Mouse (Mus musculus) neural tube, embryonic 14.5 days (tissue): ENCODE measurements around the gene Senp3. TPM values are rescaled to one million over a fixed set of nuclear protein-coding genes. Genes with fewer than 3 reads are reported as not detected.

Source experiments
- ATAC-seq: fragments of 200-750 bp; cut with Nextera tagmentation; 2 replicates; pipeline ENCODE4 v1.8.0; 2017; ENCODE audit warnings: low read depth, mild to moderate bottlenecking, moderate TSS enrichment, moderate library complexity
- H3K27ac ChIP-seq: fragments of 300-500 bp; sonication (generic); 2 replicates; pipeline ENCODE4 v1.5.1; 2014; ENCODE audit warnings: low read depth, mild to moderate bottlenecking, control low read depth, low read length, moderate library complexity, mixed read lengths
- H3K27me3 ChIP-seq: fragments of 300-500 bp; sonication (generic); 2 replicates; pipeline ENCODE4 v1.6.1; 2014; ENCODE audit warnings: low read length; ENCODE audit not compliant: control insufficient read depth, insufficient read depth
- H3K36me3 ChIP-seq: fragments of 300-500 bp; sonication (generic); 2 replicates; pipeline ENCODE4 v1.6.1; 2014; ENCODE audit warnings: low read length, mixed read lengths; ENCODE audit not compliant: control insufficient read depth, insufficient read depth
- H3K4me1 ChIP-seq: fragments of 300-500 bp; sonication (generic); 2 replicates; pipeline ENCODE4 v1.6.1; 2014; ENCODE audit warnings: low read length; ENCODE audit not compliant: control insufficient read depth, insufficient read depth
- H3K4me2 ChIP-seq: fragments of 300-500 bp; sonication (generic); 2 replicates; pipeline ENCODE4 v1.6.1; 2014; ENCODE audit warnings: mild to moderate bottlenecking, low read depth, low read length, control low read depth
- H3K4me3 ChIP-seq: fragments of 300-500 bp; sonication (generic); 2 replicates; pipeline ENCODE4 v1.5.1; 2014; ENCODE audit warnings: low read depth, low read length, control low read depth, mixed read lengths
- H3K9ac ChIP-seq: fragments of 300-500 bp; sonication (generic); replicated peaks from 2 replicates; pipeline ENCODE4 v1.6.1; 2014; ENCODE audit warnings: low read depth, mild to moderate bottlenecking, control low read depth, low read length, mixed read lengths
- H3K9me3 ChIP-seq: fragments of 300-500 bp; sonication (generic); 2 replicates; pipeline ENCODE4 v1.6.1; 2016; ENCODE audit warnings: low read length; ENCODE audit not compliant: control insufficient read depth
- WGBS: fragments of 180-500 bp; shearing (Covaris S2); extraction: QIAGEN DNeasy Blood & Tissue Kit; methylation state at CpG from one replicate; pipeline ENCODE4 v1.1.7; 2014; 5-methylcytosine and 5-hydroxymethylcytosine counted together
- polyA plus RNA-seq: library from polyadenylated mRNA; unstranded; fragments of >200 nt; fragmentation: Nextera tagmentation; extraction: Ambion mirVana; gene quantifications from 2 replicates; pipeline ENCODE4 v1.2.1, GENCODE M21; 2014

Senp3 gene
- polyA plus RNA-seq, 1 experiment from 2014 or later: 116 TPM

- Histone ChIP-seq H3K27me3 (no peaks in the 10 kb centered on the region), H3K27ac (no peak overlapping the region), H3K36me3 (no peaks in the 10 kb centered on the region), H3K9me3 (no peaks in the 10 kb centered on the region), H3K9ac (no peak overlapping the region), H3K4me2 (no peak overlapping the region), H3K4me1 (no peaks in the 10 kb centered on the region), H3K4me3 (no peak overlapping the region)
- 19% methylated on average over 5 of the region's 5 CpGs for WGBS
- no peak for ATAC-seq
Measured at GRCm38 (mm10) chr11:69715929-69716328, 34.0 kb upstream of the Senp3 start.

GRCm38 (mm10) chr11:69715482-69715881 lies 33.6 kb upstream of the Senp3 start:
- ATAC-seq: no peak
- Histone ChIP-seq H3K27ac (no peak overlapping the region), H3K4me3 (no peak overlapping the region), H3K4me2 (no peak overlapping the region), H3K9ac (no peak overlapping the region), H3K9me3 (no peaks in the 10 kb centered on the region), H3K36me3 (no peaks in the 10 kb centered on the region), H3K4me1 (no peaks in the 10 kb centered on the region), H3K27me3 (no peaks in the 10 kb centered on the region)
- WGBS: 56% methylated on average over 9 of the region's 9 CpGs

GRCm38 (mm10) chr11:69714636-69715329 lies 32.9 kb upstream of the Senp3 start:
- Histone ChIP-seq H3K36me3 (no peaks in the 10 kb centered on the region), H3K9ac (no peak overlapping the region)

GRCm38 (mm10) chr11:69712954-69713672 lies 31.2 kb upstream of the Senp3 start:
- Histone ChIP-seq H3K36me3 (no peaks in the 10 kb centered on the region), H3K9me3 (no peaks in the 10 kb centered on the region), H3K4me1 (no peaks in the 10 kb centered on the region), H3K9ac (no peak overlapping the region), H3K27me3 (no peaks in the 10 kb centered on the region), H3K27ac (no peak overlapping the region), H3K4me3 (no peak overlapping the region), H3K4me2 (no peak overlapping the region)
- 78% methylated on average over 20 of the region's 20 CpGs for WGBS
- no peak for ATAC-seq

More at GRCm38 (mm10) chr11:69714636-69715329, 32.9 kb upstream of the Senp3 start:
- ATAC-seq: no peak
- Histone ChIP-seq H3K27me3 (no peaks in the 10 kb centered on the region), H3K9me3 (no peaks in the 10 kb centered on the region), H3K4me2 (no peak overlapping the region), H3K4me3 (no peak overlapping the region), H3K4me1 (no peaks in the 10 kb centered on the region), H3K27ac (no peak overlapping the region)
- 86% methylated on average over 18 of the region's 18 CpGs for WGBS

GRCm38 (mm10) chr11:69711082-69711481 lies 29.2 kb upstream of the Senp3 start:
- no peaks in the 10 kb centered on the region for H3K9me3 ChIP-seq

GRCm38 (mm10) chr11:69710470-69710869 lies 28.6 kb upstream of the Senp3 start:
- no peaks in the 10 kb centered on the region for H3K4me1 ChIP-seq
- H3K36me3 ChIP-seq: no peaks in the 10 kb centered on the region
- no peak overlapping the region for H3K27ac ChIP-seq
- H3K27me3 ChIP-seq: no peaks in the 10 kb centered on the region
- no peak overlapping the region for H3K4me3 ChIP-seq
- ATAC-seq: no peak
- no peak overlapping the region for H3K4me2 ChIP-seq
- H3K9me3 ChIP-seq: no peaks in the 10 kb centered on the region
- 80% methylated on average over 3 of the region's 3 CpGs for WGBS
- H3K9ac ChIP-seq: no peak overlapping the region

More at GRCm38 (mm10) chr11:69711082-69711481, 29.2 kb upstream of the Senp3 start:
- no peaks in the 10 kb centered on the region for H3K36me3 ChIP-seq
- no peak overlapping the region for H3K4me3 ChIP-seq
- no peaks in the 10 kb centered on the region for H3K4me1 ChIP-seq
- 79% methylated on average over 2 of the region's 2 CpGs for WGBS
- no peak for ATAC-seq
- no peak overlapping the region for H3K27ac ChIP-seq
- no peaks in the 10 kb centered on the region for H3K27me3 ChIP-seq
- no peak overlapping the region for H3K4me2 ChIP-seq
- H3K9ac ChIP-seq: no peak overlapping the region

- Histone ChIP-seq H3K27me3 (no peaks in the 10 kb centered on the region), H3K4me1 (no peaks in the 10 kb centered on the region), H3K9ac (no peak overlapping the region), H3K4me3 (no peak overlapping the region), H3K4me2 (no peak overlapping the region), H3K27ac (no peak overlapping the region), H3K9me3 (no peaks in the 10 kb centered on the region), H3K36me3 (no peaks in the 10 kb centered on the region)
- 66% methylated on average over 11 of the region's 11 CpGs for WGBS
- no peak for ATAC-seq
Measured at GRCm38 (mm10) chr11:69709554-69710446, 27.9 kb upstream of the Senp3 start.

- H3K27ac ChIP-seq: no peak overlapping the region
- H3K9me3 ChIP-seq: no peaks in the 10 kb centered on the region
- no peaks in the 10 kb centered on the region for H3K4me1 ChIP-seq
- WGBS: 84% methylated on average over 3 of the region's 3 CpGs
- no peaks in the 10 kb centered on the region for H3K27me3 ChIP-seq
- ATAC-seq: no peak
- H3K36me3 ChIP-seq: no peaks in the 10 kb centered on the region
- H3K4me3 ChIP-seq: no peak overlapping the region
- H3K4me2 ChIP-seq: no peak overlapping the region
- H3K9ac ChIP-seq: no peak overlapping the region
Measured at GRCm38 (mm10) chr11:69708614-69709265, 26.9 kb upstream of the Senp3 start.
